Mouse (Mus musculus): ENCODE measurements around the gene Vmn2r48.
"Not testable (repeated sequence)": the region's sequence is repeated elsewhere in the genome, so short reads cannot be mapped to it uniquely, and the experiment has no call there.

Vmn2r48 gene

GRCm38 (mm10) chr7:9953485-9953884, at the start of gene Vmn2r48:
Vmn2r48 (minus strand) TSS chr7:9953585.
- DNase-seq: not testable (repeated sequence)

GRCm38 (mm10) chr7:9992157-9992556, 38.8 kb upstream of the Vmn2r48 start, which contains the start of gene Vmn2r49:
Vmn2r49 (minus strand) TSS chr7:9992257.
- not testable (repeated sequence) for DNase-seq
